Mouse (Mus musculus): ENCODE data around the gene Qpct. TPM values are rescaled to one million over a fixed set of nuclear protein-coding genes. Genes with fewer than 3 reads are reported as not detected.

Qpct gene
- polyA plus RNA-seq, 1 experiment from 2014 or later = 6.1 TPM

Other genes starting within 250 kb of the Qpct start
- 11.4 and 12.3 TPM in 2 replicates for gene Heatr5b, start 216.5 kb upstream of the Qpct start, polyA plus RNA-seq (2015; fragmentation: Nextera tagmentation; extraction: Ambion mirVana)
- 60.0 and 70.2 TPM in 2 replicates for gene Gpatch11, start 216.3 kb upstream of the Qpct start, polyA plus RNA-seq (2015; fragmentation: Nextera tagmentation; extraction: Ambion mirVana)
- 10.4 and 15.4 TPM in 2 replicates for gene Eif2ak2, start 169.3 kb upstream of the Qpct start, polyA plus RNA-seq (2015; fragmentation: Nextera tagmentation; extraction: Ambion mirVana)
- gene Sult6b1, start 144.9 kb upstream of the Qpct start, polyA plus RNA-seq (2015; fragmentation: Nextera tagmentation; extraction: Ambion mirVana) = 0.08 and 0.17 TPM in 2 replicates
- gene Cebpzos, start 135.4 kb upstream of the Qpct start, polyA plus RNA-seq (2015; fragmentation: Nextera tagmentation; extraction: Ambion mirVana) = 76.0 and 79.3 TPM in 2 replicates
- gene Cebpz, start 114.8 kb upstream of the Qpct start, polyA plus RNA-seq (2015; fragmentation: Nextera tagmentation; extraction: Ambion mirVana) = 86.9 and 103 TPM in 2 replicates
- gene Ndufaf7, start 114.8 kb upstream of the Qpct start, polyA plus RNA-seq (2015; fragmentation: Nextera tagmentation; extraction: Ambion mirVana) = 45.1 and 55.0 TPM in 2 replicates
- 25.0 and 26.6 TPM in 2 replicates for gene Prkd3, start 31.1 kb upstream of the Qpct start, polyA plus RNA-seq (2015; fragmentation: Nextera tagmentation; extraction: Ambion mirVana)

Data from thymus, postnatal 0 days (tissue).